Mouse (Mus musculus): ENCODE measurements around the gene Cd19.

Gene Cd19

DNA sequence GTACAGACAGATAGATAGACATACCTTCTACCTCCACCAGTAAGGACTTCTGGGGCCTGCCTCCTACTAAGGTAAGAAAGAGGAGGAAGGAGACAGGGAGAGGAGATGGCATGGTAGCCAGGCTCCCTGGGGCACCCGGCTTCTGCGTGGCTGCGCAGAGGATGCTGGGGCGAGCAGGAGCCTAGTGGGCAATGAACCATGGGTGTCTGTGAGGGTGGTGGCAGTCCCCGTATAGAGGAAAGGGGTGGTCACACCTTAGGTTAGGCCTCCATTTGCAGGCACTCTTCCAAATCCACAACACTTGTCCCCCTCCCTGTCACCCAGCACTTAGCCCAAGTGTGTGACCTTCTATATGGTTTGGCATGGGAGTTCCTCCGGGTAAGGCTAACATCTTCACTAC, at the start of gene Cd19:
Gene Cd19 (minus strand): TSS at position 165 of the 400 bp plus-strand sequence.
- no peak for DNase-seq

DNA sequence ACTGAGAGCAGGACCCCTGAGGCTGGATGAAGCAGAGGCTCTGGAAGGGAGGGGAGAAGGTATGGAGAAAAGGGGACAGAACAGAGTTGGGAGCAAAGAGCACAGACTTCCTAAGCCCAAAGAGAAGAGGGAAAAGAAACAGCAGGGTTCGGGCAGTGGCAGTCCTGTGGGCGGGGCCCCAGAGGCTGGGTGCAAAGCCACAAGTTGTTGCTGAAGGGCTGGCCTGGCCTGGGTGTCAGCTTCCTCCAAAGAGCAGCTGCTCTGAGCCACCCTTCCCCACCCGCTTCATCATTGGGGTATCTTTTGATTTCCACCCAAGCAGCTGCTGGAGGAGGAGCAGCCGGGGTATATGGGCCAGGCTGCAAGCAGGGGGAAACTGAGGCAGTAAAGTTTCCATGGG, 49.4 kb upstream of the Cd19 start:
- DNase-seq = no peak

DNA sequence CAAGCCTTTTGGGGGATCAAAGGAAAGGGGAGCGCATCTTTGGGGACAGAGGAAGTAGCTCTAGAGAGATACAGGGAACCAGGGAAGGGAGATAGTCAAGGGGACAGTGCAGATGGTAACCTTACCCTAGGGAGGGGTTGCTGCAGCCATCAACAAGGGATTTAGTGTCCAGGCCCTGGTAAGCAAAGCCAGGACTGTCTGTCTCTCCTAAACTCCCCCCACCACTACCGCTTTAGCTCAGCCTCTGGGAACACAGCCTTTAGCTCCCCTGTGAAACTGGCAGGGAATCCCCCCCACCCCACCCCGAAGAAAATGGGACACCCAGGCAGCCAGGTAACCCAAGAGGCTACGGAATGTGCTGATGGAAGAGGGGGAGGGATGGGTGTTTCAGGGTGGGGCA, 48.9 kb upstream of the Cd19 start:
- no peak for DNase-seq

DNA sequence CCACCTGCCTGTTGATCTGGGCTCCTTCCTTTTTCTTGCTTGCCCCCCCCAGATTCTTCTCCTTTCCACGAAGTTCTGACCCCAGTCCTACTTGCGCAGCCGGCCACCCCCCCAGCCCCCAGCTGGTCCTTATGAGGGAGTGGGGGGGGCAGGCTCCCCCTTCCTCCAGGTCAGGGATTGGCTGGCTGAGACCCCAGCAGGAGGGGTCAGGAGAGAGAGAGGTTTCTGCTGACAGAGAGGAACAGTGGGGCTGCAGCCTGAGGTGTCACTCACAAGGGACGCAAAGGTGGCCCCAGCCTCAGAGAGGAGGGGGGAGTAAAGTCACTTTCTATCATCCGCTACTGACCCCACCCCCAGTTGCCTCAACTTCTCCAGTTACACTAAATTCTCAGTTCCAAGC, 48.3 kb upstream of the Cd19 start, which contains the start of gene Atp2a1:
Gene Atp2a1 (minus strand): TSS at position 105 of the 400 bp plus-strand sequence.
- no peak for DNase-seq

GRCm38 (mm10) chr7:126461626-126462025, 46.9 kb upstream of the Cd19 start:
- DNase-seq = no peak

DNA sequence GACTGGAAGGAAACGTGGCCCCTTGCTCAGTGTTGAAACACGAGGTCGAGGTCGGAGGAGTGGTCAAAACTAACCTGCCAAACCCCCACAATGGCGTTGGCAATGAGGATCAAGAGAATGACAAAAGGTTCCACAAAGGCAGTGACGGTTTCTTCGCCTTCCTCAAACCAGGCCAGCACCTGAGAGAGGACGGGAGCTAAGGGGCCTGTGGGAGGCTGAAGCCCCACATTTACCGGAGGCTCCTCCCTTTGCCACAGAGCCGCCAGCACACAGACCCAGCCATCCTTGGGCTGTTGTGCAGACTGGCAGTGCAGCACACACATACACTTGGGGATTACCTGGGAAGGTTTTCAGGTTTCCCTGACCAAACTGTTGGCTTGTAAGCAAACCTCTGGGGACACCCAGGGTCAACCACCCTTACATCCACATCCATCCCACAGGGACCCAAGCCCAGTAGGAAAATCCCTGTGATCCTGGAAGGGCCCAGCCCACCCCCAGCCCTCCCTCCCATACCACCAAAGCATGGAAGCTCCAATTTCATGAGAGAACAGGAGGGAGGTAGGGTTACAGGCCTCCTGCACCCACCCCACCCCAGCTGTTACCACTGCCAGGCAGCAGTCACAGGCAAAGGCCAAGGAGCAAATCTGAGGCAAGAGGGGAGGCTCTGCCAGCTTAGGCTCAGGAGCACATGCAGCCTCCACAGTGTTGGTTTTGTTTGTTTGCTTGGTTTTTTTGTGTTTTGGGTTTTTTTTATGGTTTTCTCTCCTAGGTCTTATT, 46.1 kb upstream of the Cd19 start:
- DNase-seq = no peak

GRCm38 (mm10) chr7:126458844-126459618, 44.3 kb upstream of the Cd19 start:
- no peak for DNase-seq

DNA sequence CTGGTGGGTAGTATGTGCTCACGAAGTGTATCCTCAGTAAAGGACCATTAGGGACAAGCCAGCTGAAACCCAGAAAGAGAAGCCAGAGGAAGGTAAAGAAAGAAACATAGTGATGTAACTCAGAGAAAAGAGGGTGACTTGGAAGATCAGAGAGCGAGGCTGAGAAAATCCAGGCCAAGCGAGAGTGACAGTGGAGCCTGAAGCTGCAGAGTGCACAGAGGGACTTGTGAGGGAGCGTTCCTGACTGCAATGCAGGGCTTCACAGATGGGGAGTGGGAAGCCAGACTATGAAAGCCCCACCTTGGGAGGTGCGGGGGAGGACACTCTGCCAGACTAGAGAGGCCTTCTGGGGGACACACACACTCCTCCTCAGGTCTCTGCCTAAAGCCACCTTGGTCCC, 43.5 kb upstream of the Cd19 start:
- DNase-seq = no peak

DNA sequence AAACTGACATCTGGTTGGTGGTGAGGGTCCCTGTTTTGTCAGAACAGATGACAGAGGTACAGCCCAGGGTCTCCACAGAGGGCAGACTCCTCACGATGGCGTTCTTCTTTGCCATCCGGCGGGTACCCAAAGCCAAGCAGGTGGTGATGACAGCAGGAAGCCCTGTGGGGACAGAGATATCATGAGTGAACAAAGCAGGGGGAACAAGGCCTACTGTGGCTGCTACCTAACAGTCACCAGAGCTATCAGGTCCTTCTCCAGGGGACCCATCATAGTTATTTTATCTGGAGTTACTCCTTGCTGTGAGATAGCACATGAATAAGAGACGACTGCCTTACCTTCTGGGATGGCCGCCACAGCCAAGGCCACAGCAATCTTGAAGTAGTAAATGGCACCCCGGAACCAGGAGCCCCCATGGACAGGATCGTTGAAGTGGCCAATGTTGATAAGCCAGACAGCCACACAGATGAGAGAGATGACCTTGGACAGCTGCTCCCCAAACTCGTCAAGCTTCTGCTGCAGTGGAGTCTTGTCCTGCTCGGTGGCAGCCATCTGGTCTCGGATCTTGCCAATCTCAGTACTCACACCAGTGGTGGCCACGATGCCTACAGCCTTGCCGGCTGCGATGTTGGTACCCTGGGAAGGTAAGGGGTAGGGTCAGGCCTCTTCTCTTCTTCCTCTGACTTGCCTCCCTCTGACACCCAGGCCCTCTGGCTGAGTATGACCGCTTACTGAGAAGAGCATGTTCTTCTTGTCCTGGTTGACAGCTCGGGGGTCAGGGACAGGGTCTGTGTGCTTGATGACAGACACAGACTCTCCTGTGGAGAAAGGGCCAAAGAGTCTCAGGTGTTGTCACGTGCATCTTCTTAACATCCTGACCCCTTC, 41.9 kb upstream of the Cd19 start:
- no peak for DNase-seq

DNA sequence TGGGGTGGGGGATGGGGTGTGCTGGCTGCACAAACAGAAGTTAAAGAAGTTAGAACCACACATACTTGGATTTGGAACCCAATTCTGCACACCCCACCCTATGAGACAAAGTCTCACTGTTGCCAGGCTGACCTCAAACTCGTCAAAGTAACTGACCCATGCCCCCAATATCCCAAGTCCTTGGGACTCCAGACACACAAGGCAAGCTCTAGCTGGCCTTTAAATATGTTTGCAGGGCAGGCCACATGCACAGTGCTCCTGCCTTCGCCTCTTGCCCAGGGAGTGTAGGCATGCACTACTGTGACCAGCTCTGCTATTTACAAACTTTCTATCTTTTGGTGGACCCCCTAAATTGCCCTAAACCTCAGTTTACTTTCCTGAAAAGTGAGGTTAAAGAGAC, 40.6 kb upstream of the Cd19 start:
- DNase-seq = no peak

GRCm38 (mm10) chr7:126453861-126454260, 39.2 kb upstream of the Cd19 start:
- no peak for DNase-seq

DNA sequence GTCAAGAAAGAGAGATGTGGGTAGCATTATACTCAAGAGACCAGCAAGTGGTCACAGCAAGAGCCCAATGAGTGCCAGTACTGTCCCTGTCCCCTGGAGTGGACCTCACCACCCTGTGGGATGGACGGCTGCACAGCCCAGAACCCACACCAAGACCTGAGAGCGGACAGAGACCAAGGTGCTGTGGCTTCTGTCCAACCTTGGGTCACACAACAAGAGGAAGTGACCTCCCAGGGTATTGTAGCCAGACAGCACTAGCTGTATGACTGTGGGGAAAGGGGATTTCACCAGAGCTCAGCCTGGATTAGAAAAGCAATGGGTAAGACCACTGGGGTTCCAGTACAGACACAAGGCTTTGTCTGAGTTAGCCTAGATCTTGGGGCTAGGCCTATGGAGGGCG, 37.6 kb upstream of the Cd19 start:
- DNase-seq = no peak

- DNase-seq = no peak
These were observed 36.0 kb upstream of the Cd19 start for GRCm38 (mm10) chr7:126450641-126451040.

DNA sequence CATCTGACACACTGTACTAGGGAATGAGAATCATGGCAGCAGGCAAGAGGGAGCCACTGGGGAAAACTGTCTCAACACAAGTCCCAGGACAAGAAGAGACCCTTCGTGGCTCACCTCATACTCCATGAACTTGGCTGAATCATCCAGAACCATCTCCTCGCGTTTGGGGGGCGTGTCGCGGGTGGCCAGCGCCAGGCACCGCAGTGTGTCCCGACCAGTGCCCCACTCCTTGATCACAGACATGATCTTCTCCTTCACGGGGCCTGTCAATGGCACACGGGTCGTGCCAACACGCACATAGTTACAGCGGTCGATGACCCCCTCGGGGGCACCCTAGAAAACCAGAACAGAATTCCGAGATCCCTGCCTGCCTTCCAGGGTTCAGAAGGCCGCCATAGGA, 35.3 kb upstream of the Cd19 start:
- DNase-seq = no peak

DNA sequence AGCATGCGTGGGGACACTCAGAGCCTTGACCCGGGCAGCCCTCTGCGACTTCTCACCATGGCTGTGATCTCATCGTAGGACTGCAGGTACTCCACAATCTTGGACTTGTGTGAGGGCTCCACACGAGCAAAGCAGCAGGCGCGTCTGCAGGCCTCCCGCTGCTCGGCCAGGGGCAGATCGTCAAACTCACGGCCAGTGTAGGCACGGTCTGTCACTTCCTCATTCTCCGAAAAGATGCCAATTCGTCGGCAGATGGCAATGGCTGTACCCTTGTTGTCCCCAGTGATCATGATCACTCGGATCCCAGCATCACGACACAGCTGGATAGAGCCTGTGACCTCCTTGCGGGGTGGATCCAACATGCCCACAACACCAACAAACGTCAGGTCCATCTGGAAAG, 33.8 kb upstream of the Cd19 start:
- DNase-seq = no peak

- no peak for DNase-seq
These were observed 31.5 kb upstream of the Cd19 start for GRCm38 (mm10) chr7:126446217-126446616.

GRCm38 (mm10) chr7:126445104-126445815, 30.6 kb upstream of the Cd19 start:
- no peak for DNase-seq

- no peak for DNase-seq
These were observed 29.8 kb upstream of the Cd19 start for GRCm38 (mm10) chr7:126444536-126444935.

DNA sequence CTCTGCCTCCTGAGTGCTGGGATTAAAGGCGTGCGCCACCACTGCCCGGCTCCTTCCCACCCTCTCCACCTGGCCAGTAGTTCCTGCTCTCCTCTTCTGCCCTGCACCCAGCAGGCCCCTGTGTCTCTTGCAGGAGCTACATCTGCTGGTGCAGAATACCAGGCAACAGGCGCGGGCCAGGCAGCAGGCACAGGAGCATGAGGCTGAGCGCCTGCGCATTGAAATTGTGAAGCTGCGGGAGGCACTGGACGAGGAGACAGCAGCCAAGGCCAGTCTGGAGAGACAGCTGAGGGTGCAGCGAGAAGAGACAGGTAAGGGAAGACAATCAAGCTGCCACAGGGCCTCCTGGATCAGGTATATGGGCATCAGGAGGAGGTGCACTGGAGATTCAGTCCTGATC, 29.3 kb upstream of the Cd19 start:
- no peak for DNase-seq

- no peak for DNase-seq
These were observed 25.4 kb upstream of the Cd19 start for GRCm38 (mm10) chr7:126440134-126440533.

DNA sequence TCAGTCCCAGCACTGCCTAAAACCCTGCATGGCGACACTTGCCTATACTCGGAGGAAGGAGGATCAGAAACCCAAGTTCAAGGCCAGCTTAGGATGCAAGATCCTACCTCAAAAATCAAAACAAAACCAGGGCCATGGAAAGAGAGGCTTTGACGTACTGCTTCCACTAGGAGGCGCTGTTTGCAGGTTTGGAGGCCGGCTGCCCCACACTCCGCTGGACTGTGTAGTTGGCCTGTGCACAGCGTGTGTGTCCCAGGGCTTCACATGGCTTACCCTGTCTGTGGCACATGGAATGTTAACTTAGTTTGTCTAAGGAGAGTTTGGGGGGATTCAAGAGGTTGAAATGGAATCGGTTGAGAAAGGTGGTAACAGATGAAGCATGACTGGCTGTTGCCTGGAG, 22.2 kb upstream of the Cd19 start:
- peak; percentile 57 for DNase-seq

DNA sequence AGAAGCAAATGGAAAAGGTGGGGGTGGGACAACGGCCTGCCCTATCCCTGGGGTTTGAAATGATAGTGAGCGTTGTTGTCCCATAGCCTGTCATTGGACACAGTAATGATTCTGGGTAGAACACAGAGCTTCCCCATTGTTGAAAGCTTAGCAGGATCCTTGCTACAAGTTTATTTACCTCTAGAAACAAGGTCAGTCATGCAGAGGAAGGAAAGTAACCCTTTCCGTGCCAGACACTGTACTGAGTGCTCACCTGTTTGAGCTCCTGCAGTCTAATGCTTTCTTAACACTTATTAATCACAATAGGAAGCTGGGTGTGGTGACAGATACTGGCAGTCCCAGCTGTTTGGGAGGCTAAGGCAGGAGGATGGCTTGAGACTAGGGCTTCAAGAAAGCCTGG, 21.1 kb upstream of the Cd19 start:
- no peak for DNase-seq

DNA sequence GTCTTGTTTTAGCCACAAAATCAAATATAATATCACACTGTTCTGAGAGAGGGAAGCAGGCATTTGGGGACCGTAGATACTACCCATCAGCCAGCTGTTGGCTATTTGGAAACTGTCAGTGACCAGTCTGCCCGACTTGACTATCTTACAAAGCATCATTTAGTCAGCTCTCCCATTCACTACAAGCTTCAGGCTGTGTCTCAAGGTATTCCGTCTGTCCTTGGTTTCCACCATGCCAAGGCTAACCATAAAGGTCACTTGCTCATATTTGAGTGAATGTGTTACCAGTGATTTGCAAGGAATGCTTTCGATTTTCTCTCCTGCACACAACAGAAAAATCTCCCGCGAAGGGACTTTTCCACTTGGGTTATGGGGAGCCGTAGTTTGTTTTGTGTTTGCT, 20.0 kb upstream of the Cd19 start:
- no peak for DNase-seq

Measured in kidney, adult 18-20 months (tissue).